Mouse (Mus musculus): ENCODE data around the gene Gtdc1. TPM values are rescaled to one million over a fixed set of nuclear protein-coding genes. Genes with fewer than 3 reads are reported as not detected.

Gtdc1 gene
- polyA plus RNA-seq, 1 experiment from 2014 or later = 8.5 TPM

DNA sequence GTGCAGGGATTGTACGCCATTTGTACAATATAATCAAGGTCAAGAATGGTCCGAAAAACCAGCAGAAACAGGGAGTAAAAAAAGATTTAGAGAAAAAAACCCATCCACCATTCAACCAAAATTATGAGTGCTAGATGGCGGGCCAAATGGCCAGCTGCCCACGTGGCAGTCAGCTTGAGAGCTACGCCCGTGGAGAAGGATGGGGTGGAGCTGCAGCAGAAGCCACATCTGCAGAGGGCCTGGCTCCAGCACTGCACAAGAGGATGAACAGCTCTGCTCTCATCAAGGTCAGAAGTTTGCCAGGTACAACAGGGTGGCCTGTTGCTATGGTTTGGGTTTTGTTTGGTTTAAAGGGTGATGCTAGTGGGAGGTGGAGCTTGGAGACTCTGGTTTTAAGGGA is 281.1 kb downstream of the Gtdc1 start:
- 78% methylated on average over 6 of the region's 6 CpGs for WGBS (ENCODE audit: insufficient replicate concordance)
- H3K27ac ChIP-seq (ENCODE audit: low read depth) = no peak overlapping the region
- H3K4me1 ChIP-seq (ENCODE audit: insufficient read depth) = no peaks in the 10 kb centered on the region
- no peaks in the 10 kb centered on the region for H3K27me3 ChIP-seq (ENCODE audit: insufficient read depth, low read length)
- no peaks in the 10 kb centered on the region for H3K9me3 ChIP-seq (ENCODE audit: low read length)
- H3K4me2 ChIP-seq (ENCODE audit: low read depth, low read length) = no peak overlapping the region
- TF ChIP-seq CTCF (IDR thresholded peaks at IDR 0.05; ENCODE audit: low read depth) (no peak), EP300 (IDR thresholded peaks at IDR 0.05; ENCODE audit: low read depth) (no peak)
- H3K36me3 ChIP-seq (replicated peaks; ENCODE audit: insufficient read depth, low read length) = no peaks in the 10 kb centered on the region
- DNase-seq (no peak), ATAC-seq (no peak)
- H3K4me3 ChIP-seq (ENCODE audit: low read depth, low read length) = no peak overlapping the region
- H3K9ac ChIP-seq (replicated peaks) = no peak overlapping the region

DNA sequence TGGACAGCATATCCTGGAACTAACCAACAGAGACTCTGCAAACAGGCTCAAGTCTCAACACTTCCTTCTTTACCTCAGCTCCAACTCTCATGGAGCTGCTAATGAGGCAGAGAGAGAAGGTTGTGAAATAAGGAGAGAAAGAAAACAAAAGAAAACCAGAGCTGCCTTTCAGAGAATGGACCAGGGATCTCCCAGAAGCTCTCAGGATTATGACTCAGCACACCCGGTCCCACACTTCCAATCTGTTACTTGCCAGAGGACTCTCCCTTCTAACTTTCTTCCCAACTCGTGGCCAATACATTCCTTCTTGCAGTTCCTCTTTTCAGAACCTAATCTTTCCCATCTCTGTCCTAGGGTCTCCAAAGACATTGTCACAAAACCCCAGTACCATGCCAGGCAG is 288.1 kb downstream of the Gtdc1 start:
- DNase-seq (no peak), ATAC-seq (no peak)
- Histone ChIP-seq H3K4me1 (ENCODE audit: insufficient read depth) (no peaks in the 10 kb centered on the region), H3K4me2 (ENCODE audit: low read depth, low read length) (no peak overlapping the region), H3K27me3 (ENCODE audit: insufficient read depth, low read length) (no peaks in the 10 kb centered on the region), H3K9ac (replicated peaks) (no peak overlapping the region), H3K4me3 (ENCODE audit: low read depth, low read length) (no peak overlapping the region), H3K9me3 (ENCODE audit: low read length) (no peaks in the 10 kb centered on the region), H3K27ac (ENCODE audit: low read depth) (no peak overlapping the region), H3K36me3 (replicated peaks; ENCODE audit: insufficient read depth, low read length) (no peaks in the 10 kb centered on the region)
- no peak for TF ChIP-seq EP300 (IDR thresholded peaks at IDR 0.05; ENCODE audit: low read depth)
- no peak for TF ChIP-seq CTCF (IDR thresholded peaks at IDR 0.05; ENCODE audit: low read depth)
- WGBS (ENCODE audit: insufficient replicate concordance) = 37% methylated on average over 2 of the region's 2 CpGs

DNA sequence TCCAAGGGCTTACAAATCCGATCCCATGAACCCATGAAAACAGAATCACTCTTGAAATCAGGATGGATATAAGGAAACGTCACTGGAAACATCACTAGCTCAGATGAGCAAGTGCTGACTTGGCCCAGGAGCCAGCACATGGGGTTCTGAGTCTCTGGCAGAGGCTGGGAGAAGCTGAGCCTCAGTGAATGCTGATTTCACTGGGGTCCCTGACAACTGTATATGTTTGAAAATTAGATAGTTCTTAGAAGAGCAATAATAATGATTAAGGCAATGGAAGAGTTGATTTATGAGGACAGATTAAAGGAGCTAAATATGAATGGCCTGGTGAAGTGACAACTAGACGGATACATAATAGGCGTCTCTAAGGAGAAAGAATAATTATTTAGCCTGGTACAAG is 289.3 kb downstream of the Gtdc1 start:
- no peak overlapping the region for H3K4me3 ChIP-seq (ENCODE audit: low read depth, low read length)
- WGBS (ENCODE audit: insufficient replicate concordance) = 78% methylated on average over 4 of the region's 4 CpGs

DNA sequence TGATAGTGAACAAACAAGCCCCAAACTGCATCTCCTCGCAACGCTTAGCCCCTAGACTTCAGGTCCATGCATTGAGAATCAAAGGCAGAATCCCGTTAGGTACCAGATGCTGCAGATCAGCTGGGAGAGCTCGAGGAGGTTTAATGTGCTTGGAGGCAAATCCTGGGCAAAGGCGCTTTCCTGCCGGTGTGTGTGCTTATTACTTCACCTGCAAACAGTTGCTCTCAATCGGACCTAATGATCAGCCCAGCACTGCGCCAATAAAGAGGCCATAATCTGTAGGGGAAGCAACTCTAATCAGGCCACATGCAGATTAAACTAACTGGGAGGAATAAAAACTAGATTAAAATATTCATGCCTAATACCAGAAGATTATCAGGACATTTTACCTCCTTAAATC is 293.5 kb downstream of the Gtdc1 start:
- DNase-seq = no peak
- no peaks in the 10 kb centered on the region for H3K4me1 ChIP-seq (ENCODE audit: insufficient read depth)
- no peak overlapping the region for H3K9ac ChIP-seq (replicated peaks)
- TF ChIP-seq CTCF (IDR thresholded peaks at IDR 0.05; ENCODE audit: low read depth) (no peak), EP300 (IDR thresholded peaks at IDR 0.05; ENCODE audit: low read depth) (no peak)
- no peak for ATAC-seq
- no peaks in the 10 kb centered on the region for H3K9me3 ChIP-seq (ENCODE audit: low read length)
- no peaks in the 10 kb centered on the region for H3K27me3 ChIP-seq (ENCODE audit: insufficient read depth, low read length)
- no peak overlapping the region for H3K27ac ChIP-seq (ENCODE audit: low read depth)
- no peak overlapping the region for H3K4me3 ChIP-seq (ENCODE audit: low read depth, low read length)
- 83% methylated on average over 8 of the region's 8 CpGs for WGBS (ENCODE audit: insufficient replicate concordance)
- no peak overlapping the region for H3K4me2 ChIP-seq (ENCODE audit: low read depth, low read length)
- H3K36me3 ChIP-seq (replicated peaks; ENCODE audit: insufficient read depth, low read length) = no peaks in the 10 kb centered on the region

More for the DNA sequence above, 289.3 kb downstream of the Gtdc1 start:
- no peak overlapping the region for H3K27ac ChIP-seq (ENCODE audit: low read depth)
- no peaks in the 10 kb centered on the region for H3K36me3 ChIP-seq (replicated peaks; ENCODE audit: insufficient read depth, low read length)
- H3K27me3 ChIP-seq (ENCODE audit: insufficient read depth, low read length) = no peaks in the 10 kb centered on the region
- no peaks in the 10 kb centered on the region for H3K4me1 ChIP-seq (ENCODE audit: insufficient read depth)
- no peak for DNase-seq
- no peaks in the 10 kb centered on the region for H3K9me3 ChIP-seq (ENCODE audit: low read length)
- no peak overlapping the region for H3K9ac ChIP-seq (replicated peaks)
- ATAC-seq = no peak
- TF ChIP-seq CTCF (IDR thresholded peaks at IDR 0.05; ENCODE audit: low read depth) = no peak
- no peak for TF ChIP-seq EP300 (IDR thresholded peaks at IDR 0.05; ENCODE audit: low read depth)
- H3K4me2 ChIP-seq (ENCODE audit: low read depth, low read length) = no peak overlapping the region

DNA sequence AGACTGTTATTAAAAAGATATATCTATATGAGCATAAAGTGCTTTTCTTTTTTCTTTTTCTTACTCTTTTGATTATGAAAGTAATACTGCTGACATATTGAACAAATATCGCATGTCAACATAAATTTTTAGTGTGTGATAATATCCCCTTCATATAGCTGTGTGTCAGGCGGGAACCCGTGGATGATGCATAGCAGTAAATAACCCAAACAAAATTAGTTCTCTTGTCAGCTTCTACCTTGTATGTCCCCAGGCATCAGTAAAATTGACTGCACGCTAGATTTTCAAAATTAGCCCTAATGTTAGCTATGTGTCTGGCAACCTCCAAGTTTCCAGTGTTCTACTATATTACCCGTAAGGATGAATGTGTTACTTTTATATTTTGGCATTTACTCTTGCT is 294.4 kb downstream of the Gtdc1 start:
- TF ChIP-seq CTCF (IDR thresholded peaks at IDR 0.05; ENCODE audit: low read depth) = no peak
- TF ChIP-seq EP300 (IDR thresholded peaks at IDR 0.05; ENCODE audit: low read depth) = no peak
- no peak for ATAC-seq
- no peak for DNase-seq
- H3K27ac ChIP-seq (ENCODE audit: low read depth) = no peak overlapping the region
- H3K4me1 ChIP-seq (ENCODE audit: insufficient read depth) = no peaks in the 10 kb centered on the region
- no peak overlapping the region for H3K9ac ChIP-seq (replicated peaks)
- H3K4me2 ChIP-seq (ENCODE audit: low read depth, low read length) = no peak overlapping the region
- H3K36me3 ChIP-seq (replicated peaks; ENCODE audit: insufficient read depth, low read length) = no peaks in the 10 kb centered on the region
- WGBS (ENCODE audit: insufficient replicate concordance) = 85% methylated on average over 5 of the region's 5 CpGs
- no peak overlapping the region for H3K4me3 ChIP-seq (ENCODE audit: low read depth, low read length)
- H3K9me3 ChIP-seq (ENCODE audit: low read length) = no peaks in the 10 kb centered on the region
- H3K27me3 ChIP-seq (ENCODE audit: insufficient read depth, low read length) = no peaks in the 10 kb centered on the region

DNA sequence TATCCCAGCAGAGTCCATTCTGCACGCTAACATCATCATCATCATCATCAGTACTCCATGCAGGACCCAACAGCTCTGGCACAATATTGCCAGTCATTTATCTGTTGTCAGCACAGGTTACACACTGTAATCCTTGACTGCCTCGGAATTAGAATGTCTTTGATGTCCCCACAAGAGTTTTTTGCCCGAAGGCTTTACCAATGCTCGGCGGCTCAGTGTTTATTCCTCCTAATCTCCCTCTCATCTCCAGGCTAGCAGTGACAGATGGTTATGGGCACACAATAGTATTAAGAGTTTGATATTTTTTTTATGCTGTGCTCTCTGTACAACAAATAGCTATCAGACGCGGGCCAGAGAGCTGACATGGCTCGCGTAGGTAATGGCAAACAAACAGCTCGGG is 294.9 kb downstream of the Gtdc1 start:
- 84% methylated on average over 10 of the region's 10 CpGs for WGBS (ENCODE audit: insufficient replicate concordance)
- H3K27me3 ChIP-seq (ENCODE audit: insufficient read depth, low read length) = no peaks in the 10 kb centered on the region
- no peak overlapping the region for H3K9ac ChIP-seq (replicated peaks)
- H3K27ac ChIP-seq (ENCODE audit: low read depth) = no peak overlapping the region
- TF ChIP-seq EP300 (IDR thresholded peaks at IDR 0.05; ENCODE audit: low read depth) (no peak), CTCF (IDR thresholded peaks at IDR 0.05; ENCODE audit: low read depth) (no peak)
- H3K4me2 ChIP-seq (ENCODE audit: low read depth, low read length) = no peak overlapping the region
- no peak for ATAC-seq
- H3K36me3 ChIP-seq (replicated peaks; ENCODE audit: insufficient read depth, low read length) = no peaks in the 10 kb centered on the region
- no peaks in the 10 kb centered on the region for H3K9me3 ChIP-seq (ENCODE audit: low read length)
- no peak overlapping the region for H3K4me3 ChIP-seq (ENCODE audit: low read depth, low read length)
- DNase-seq = no peak
- no peaks in the 10 kb centered on the region for H3K4me1 ChIP-seq (ENCODE audit: insufficient read depth)

DNA sequence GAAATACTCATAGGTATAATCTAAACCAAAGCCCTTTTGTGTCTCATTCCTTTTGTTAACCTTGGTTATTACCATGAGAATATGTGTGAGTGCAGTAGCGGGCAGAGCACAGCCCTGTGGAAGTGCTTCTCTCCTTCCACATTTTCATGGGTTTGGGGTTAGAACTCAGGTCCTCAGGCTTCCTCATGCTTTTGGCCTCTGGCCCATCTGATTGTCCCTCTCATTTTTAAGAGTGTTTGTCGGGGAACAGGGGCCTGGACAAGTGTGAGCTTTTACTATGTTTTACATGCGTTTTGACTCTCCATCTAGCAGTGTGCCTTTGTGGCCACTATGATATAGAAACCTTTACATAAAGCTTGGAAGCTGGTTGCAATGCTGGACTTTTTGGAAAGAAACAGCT is 296.4 kb downstream of the Gtdc1 start:
- no peak for DNase-seq

More for the DNA sequence above, 296.4 kb downstream of the Gtdc1 start:
- H3K4me1 ChIP-seq (ENCODE audit: insufficient read depth) = no peaks in the 10 kb centered on the region
- no peak overlapping the region for H3K4me2 ChIP-seq (ENCODE audit: low read depth, low read length)
- no peak overlapping the region for H3K9ac ChIP-seq (replicated peaks)
- WGBS (ENCODE audit: insufficient replicate concordance) = 60% methylated on average over 3 of the region's 3 CpGs
- H3K27ac ChIP-seq (ENCODE audit: low read depth) = no peak overlapping the region
- no peak for ATAC-seq
- H3K36me3 ChIP-seq (replicated peaks; ENCODE audit: insufficient read depth, low read length) = no peaks in the 10 kb centered on the region
- TF ChIP-seq CTCF (IDR thresholded peaks at IDR 0.05; ENCODE audit: low read depth) (no peak), EP300 (IDR thresholded peaks at IDR 0.05; ENCODE audit: low read depth) (no peak)
- H3K9me3 ChIP-seq (ENCODE audit: low read length) = no peaks in the 10 kb centered on the region
- no peaks in the 10 kb centered on the region for H3K27me3 ChIP-seq (ENCODE audit: insufficient read depth, low read length)
- H3K4me3 ChIP-seq (ENCODE audit: low read depth, low read length) = no peak overlapping the region
